ENCODE assay signal across 8 mouse cellular contexts in the genomic region with DNA sequence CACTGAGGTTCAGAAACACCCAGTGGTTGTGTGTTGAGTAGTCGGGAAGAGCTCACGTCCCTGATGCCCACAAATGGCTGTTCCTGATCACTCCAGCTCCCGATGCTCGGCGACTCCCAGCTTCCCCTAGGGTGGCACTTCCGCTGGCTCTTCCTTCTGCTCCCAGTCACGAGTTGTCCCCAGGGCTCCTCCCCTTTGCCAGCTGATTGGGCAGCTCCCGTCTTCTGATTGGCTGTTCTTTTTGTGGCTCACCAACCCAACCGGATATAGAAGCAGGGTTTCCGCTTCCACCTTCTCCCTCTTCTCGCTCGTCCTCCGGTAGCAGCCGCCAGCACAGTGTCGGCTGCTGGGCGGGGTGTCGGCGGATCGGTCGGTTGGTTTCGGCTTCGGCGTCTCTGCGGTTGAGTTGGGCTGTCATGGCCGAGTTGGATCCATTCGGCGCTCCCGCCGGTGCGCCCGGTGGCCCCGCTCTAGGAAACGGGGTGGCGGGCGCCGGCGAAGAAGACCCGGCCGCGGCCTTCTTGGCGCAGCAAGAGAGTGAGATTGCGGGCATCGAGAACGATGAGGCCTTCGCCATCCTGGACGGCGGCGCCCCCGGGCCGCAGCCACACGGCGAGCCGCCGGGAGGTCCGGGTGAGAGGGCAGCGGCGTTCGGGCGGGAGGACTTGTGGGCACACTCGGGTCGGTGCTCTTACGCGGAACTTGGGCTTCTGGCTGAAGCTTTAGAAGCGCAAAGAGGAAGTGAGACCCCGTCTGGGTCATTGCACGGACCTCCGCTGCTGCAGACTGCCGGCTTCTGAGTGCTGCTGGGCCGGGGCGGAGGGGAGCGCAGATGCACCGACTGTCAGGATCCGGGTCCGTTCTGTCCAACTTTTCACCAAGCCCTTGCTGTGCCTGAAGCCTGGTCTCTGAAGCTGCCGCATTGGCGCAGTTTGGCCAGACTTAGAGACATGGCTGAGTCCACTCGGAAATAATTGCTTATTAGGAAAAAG. TPM values are rescaled to one million over a fixed set of nuclear protein-coding genes. Genes with fewer than 3 reads are reported as not detected.
DNase-seq lines count a peak whose midpoint lies in the region; ATAC-seq and TF ChIP-seq lines count a peak whose summit lies in the region.

No protein-coding gene starts in this region.

- peak overlapping the region; percentile 87 for H3K27ac ChIP-seq in bone marrow macrophage, adult 2 months (ENCODE audit: insufficient read depth, low read depth, low read length)
- H3K27ac ChIP-seq in embryonic fibroblast, embryonic 13.5 days (ENCODE audit: insufficient read depth, low read length): peak overlapping the region; percentile 81
- H3K27ac ChIP-seq in heart, embryonic 10.5 days: peak overlapping the region; percentile 91
- H3K27ac ChIP-seq in kidney, embryonic 15.5 days: peak overlapping the region; percentile 78

- peak overlapping the region; percentile 87 for H3K4me2 ChIP-seq in kidney, embryonic 15.5 days

- peaks cover 19% of the 10 kb centered on the region for H3K4me1 ChIP-seq in bone marrow macrophage, adult 2 months (ENCODE audit: control insufficient read depth, insufficient read depth, low read length)
- H3K4me1 ChIP-seq in embryonic fibroblast, embryonic 13.5 days (ENCODE audit: control insufficient read depth, insufficient read depth, low read length): peaks cover 17% of the 10 kb centered on the region
- H3K4me1 ChIP-seq in heart, embryonic 10.5 days: peaks cover 26% of the 10 kb centered on the region
- peaks cover 46% of the 10 kb centered on the region for H3K4me1 ChIP-seq in kidney, embryonic 15.5 days

- H3K27me3 ChIP-seq in heart, embryonic 10.5 days (ENCODE audit: insufficient read depth, poor library complexity, severe bottlenecking): no peaks in the 10 kb centered on the region
- H3K27me3 ChIP-seq in kidney, embryonic 15.5 days: no peaks in the 10 kb centered on the region

- TF ChIP-seq CTCF in bone marrow macrophage, adult 2 months (IDR thresholded peaks at IDR 0.05; ENCODE audit: low read depth, low read length): no peak
- TF ChIP-seq CTCF in embryonic fibroblast, embryonic 13.5 days (IDR thresholded peaks at IDR 0.05; ENCODE audit: borderline replicate concordance, insufficient read depth, low read length): no peak

- peak; percentile 95 for DNase-seq in A20 (ENCODE audit: low read depth, low spot score)
- peak; percentile 98 for DNase-seq in heart, embryonic 10.5 days (ENCODE audit: low spot score)
- DNase-seq in liver: peak; percentile 94
- DNase-seq in spleen, postnatal 4 days (ENCODE audit: low spot score in 2 of 2): peak; percentile 90 to 91

- H3K4me3 ChIP-seq in bone marrow macrophage, adult 2 months (ENCODE audit: insufficient read depth, low read length): peak overlapping the region; percentile 73
- peak overlapping the region; percentile 98 for H3K4me3 ChIP-seq in embryonic fibroblast, embryonic 13.5 days (ENCODE audit: insufficient read depth, low read length)
- peak overlapping the region; percentile 98 for H3K4me3 ChIP-seq in heart, embryonic 10.5 days
- peak overlapping the region; percentile 90 for H3K4me3 ChIP-seq in kidney, embryonic 15.5 days (replicated peaks)

- no peaks in the 10 kb centered on the region for H3K9me3 ChIP-seq in heart, embryonic 10.5 days
- no peaks in the 10 kb centered on the region for H3K9me3 ChIP-seq in kidney, embryonic 15.5 days (replicated peaks)

- peak overlapping the region; percentile 87 for H3K9ac ChIP-seq in kidney, embryonic 15.5 days

- ATAC-seq in kidney, embryonic 15.5 days (replicated peaks; ENCODE audit: low FRiP score): peak; percentile 98
- peak; percentile 99 for ATAC-seq in monocyte, adult 5-6 weeks (replicated peaks; ENCODE audit: insufficient number of reproducible peaks, low FRiP score, low TSS enrichment, poor library complexity, severe bottlenecking)

- peaks cover 14% of the 10 kb centered on the region; the same call in 1 of the 2 replicates for H3K36me3 ChIP-seq in heart, embryonic 10.5 days
- no peaks in the 10 kb centered on the region; the same call in 1 of the 2 replicates for H3K36me3 ChIP-seq in kidney, embryonic 15.5 days

- WGBS in heart, embryonic 10.5 days: under 1% methylated on average over 77 of the region's 77 CpGs
- under 1% methylated on average over 77 of the region's 77 CpGs for WGBS in kidney, embryonic 15.5 days

- peak; percentile 65 for TF ChIP-seq POLR2A in bone marrow macrophage, adult 2 months (IDR thresholded peaks at IDR 0.05; ENCODE audit: borderline replicate concordance, low read depth, low read length)
- TF ChIP-seq POLR2A in embryonic fibroblast, embryonic 13.5 days (IDR thresholded peaks at IDR 0.05; ENCODE audit: low read depth, low read length): peak; percentile 90

RNA-seq across cellular contexts. Expression of a gene that starts 8.4 kb away (rescaled TPM):
- polyA plus RNA-seq in bone marrow macrophage, adult 2 months (2012; ENCODE audit: insufficient read depth, insufficient read length, missing spikeins): 840 and 888 TPM in 2 replicates
- 248 and 249 TPM in 2 replicates for polyA plus RNA-seq in embryonic fibroblast, embryonic 13.5 days (2011; ENCODE audit: insufficient read length, low read depth, missing spikeins)
- polyA plus RNA-seq in heart, embryonic 10.5 days (2016; fragmentation: Nextera tagmentation; extraction: Ambion mirVana): 156 and 170 TPM in 2 replicates
- polyA plus RNA-seq in kidney, embryonic 15.5 days (2015; fragmentation: Nextera tagmentation; extraction: Ambion mirVana): 231 and 236 TPM in 2 replicates
- total RNA-seq in monocyte, adult 5-6 weeks (2017): 320 to 466 TPM (median 446 TPM) in 3 replicates

RNA-seq across cellular contexts. Expression of a gene that starts 29.4 kb away (rescaled TPM):
- polyA plus RNA-seq in bone marrow macrophage, adult 2 months (2012; ENCODE audit: insufficient read depth, insufficient read length, missing spikeins): not detected in 2 replicates
- polyA plus RNA-seq in embryonic fibroblast, embryonic 13.5 days (2011; ENCODE audit: insufficient read length, low read depth, missing spikeins): 0.25 and 0.26 TPM in 2 replicates
- not detected in 2 replicates for polyA plus RNA-seq in heart, embryonic 10.5 days (2016; fragmentation: Nextera tagmentation; extraction: Ambion mirVana)
- not detected in 2 replicates for polyA plus RNA-seq in kidney, embryonic 15.5 days (2015; fragmentation: Nextera tagmentation; extraction: Ambion mirVana)
- 0.39 TPM in 1 of 3 replicates, not detected in the others for total RNA-seq in monocyte, adult 5-6 weeks (2017)

RNA-seq across cellular contexts. Expression of a gene that starts 55.5 kb away (rescaled TPM):
- polyA plus RNA-seq in bone marrow macrophage, adult 2 months (2012; ENCODE audit: insufficient read depth, insufficient read length, missing spikeins): 1.8 and 2.1 TPM in 2 replicates
- 177 and 225 TPM in 2 replicates for polyA plus RNA-seq in embryonic fibroblast, embryonic 13.5 days (2011; ENCODE audit: insufficient read length, low read depth, missing spikeins)
- polyA plus RNA-seq in heart, embryonic 10.5 days (2016; fragmentation: Nextera tagmentation; extraction: Ambion mirVana): 114 and 119 TPM in 2 replicates
- polyA plus RNA-seq in kidney, embryonic 15.5 days (2015; fragmentation: Nextera tagmentation; extraction: Ambion mirVana): 71.7 and 73.9 TPM in 2 replicates
- 116 to 119 TPM (median 118 TPM) in 3 replicates for total RNA-seq in monocyte, adult 5-6 weeks (2017)

Comparison
In these comparisons a context has a peak if more than half of its experiments do, and no peak if none do; other contexts are left out.
1. Peak in every context shown above with its lines: DNase-seq, ATAC-seq, H3K4me3 ChIP-seq and H3K27ac ChIP-seq.
2. RNA of a gene that starts 55.5 kb away (polyA plus RNA-seq): 177 to 225 TPM in embryonic fibroblast, embryonic 13.5 days, 114 to 119 TPM in heart, embryonic 10.5 days and 71.7 to 73.9 TPM in kidney, embryonic 15.5 days; 1.8 to 2.1 TPM in bone marrow macrophage, adult 2 months; every median in the first group is over 10 times any median in the second.